Mouse (Mus musculus) layer of hippocampus, adult 9-10 months (tissue): ENCODE data around the gene D430041D05Rik.

Experiments used
- DNase-seq: peaks from one replicate; pipeline ENCODE4 v3.0.0; 2022; ENCODE audit warnings: low spot score

Gene D430041D05Rik

DNA sequence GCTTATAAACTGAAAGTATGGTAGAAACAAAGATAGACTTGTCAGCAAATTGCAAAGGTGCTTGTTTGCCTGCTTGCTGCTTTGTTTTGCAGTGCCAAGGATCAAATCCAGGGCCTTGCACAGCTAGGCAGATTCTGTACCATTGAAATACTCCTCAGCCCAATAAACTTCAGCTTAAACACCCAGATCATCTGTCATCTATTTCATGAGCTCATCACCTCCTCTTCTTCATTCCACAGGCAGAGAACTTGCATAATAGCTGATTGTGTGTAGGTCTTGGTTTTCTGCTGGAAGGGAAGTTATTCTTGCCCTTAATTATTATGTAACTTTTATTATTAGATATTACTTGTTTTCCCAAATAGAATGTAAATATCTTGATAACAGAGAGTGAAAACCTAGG is 73.2 kb downstream of the D430041D05Rik start:
- DNase-seq: no peak

DNA sequence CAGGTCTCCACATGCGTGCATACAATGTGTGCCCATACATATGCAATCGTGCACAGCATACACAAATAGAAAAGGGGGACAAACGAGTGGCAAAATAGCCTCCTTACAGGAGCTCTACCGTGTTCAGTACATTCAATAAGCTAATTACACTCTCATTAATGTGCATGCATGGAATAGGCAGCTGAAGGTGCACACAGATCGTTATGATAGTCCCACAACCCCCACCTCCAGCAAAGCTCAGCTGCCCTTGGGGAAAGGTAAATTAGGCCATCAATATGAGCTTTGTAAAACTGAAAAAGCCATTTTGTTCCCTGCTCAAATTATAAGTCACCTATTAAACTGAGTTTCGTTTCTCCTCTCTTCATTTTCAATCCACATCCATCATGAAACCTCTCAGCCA is 75.0 kb downstream of the D430041D05Rik start:
- DNase-seq: no peak

DNA sequence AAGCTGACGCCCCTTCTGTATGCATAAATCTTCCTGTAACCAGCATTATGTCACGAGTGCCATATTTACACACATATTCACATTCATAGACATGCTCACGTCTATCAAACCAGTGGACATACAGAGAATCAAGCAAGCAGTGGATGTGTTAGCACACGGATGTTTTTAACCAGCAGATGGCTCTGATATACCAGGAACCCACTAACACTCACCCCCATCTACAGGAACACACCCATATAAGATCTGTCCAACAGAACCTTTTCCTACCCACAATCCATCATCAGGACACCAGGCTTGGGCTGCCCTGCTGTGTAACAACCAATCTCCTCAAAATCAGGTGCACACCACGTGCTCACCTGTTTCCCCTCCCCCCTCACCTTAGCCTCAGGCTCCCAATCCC is 76.9 kb downstream of the D430041D05Rik start:
- no peak for DNase-seq

DNA sequence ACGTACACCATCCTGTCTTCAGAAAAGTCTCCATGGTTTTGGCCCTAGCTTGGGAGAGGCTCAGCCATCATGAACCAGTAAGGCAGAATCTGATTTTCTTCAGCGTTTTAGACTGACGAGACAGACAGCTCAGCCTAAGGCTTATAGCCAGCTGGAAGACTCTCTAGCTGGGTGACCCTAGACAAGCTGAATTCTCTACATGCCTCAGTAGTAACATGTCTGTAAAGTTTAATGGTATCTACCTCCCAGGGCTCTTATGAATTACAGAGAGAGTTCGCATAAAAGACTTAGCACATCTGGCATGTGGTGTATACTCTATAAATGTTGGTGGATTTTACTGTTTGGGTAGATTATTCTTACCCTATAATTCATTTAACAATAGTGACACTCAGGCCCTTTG is 78.1 kb downstream of the D430041D05Rik start:
- no peak for DNase-seq

DNA sequence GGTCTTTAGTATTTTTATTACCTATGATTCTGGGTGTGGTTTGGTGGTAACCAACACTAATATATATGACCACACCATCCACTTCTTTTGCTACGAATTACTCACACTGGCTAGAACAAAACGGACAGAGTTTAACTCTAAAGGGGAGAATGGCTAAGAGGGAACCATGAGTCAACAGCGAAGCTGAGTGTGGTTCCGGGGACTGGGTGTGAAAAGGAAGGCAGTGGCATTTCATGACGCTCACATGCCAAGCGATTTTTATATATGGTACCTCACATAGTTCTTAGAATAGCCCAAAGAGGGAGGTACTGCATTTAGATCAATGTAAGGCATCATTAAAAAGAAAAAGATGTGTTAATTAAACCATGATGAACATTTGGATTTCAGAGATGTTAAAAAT is 79.6 kb downstream of the D430041D05Rik start:
- no peak for DNase-seq

DNA sequence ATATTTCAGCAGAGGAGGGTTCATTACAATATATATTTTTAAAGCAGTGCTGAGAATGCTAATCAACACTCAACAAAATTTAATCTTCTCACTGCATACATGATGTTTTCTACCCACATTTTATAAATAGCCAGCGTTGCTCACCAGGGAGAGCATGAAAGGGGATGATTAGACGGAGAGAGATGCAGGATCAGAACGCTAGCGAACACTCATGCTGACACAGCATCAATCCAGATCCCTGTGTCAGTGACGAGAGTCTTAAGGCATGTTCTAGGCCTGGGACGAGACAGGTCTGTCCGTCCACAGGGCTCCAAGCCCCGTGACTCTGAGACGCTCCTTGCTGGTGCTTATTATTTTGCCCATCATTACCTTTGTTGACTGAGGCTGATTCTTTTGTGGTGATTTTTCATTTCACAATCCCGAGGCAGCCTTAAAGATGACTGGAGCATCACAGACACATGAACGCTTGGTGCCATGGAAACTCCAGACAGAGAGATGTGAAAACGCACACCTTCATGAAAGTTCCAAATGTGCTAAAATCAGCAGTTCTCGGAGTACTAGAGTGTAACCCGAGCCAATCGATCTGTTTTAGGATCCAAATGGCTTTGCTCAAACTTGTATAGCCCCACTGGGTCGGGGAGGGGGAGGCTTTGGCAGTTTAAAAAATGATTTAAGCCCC is 83.6 kb downstream of the D430041D05Rik start:
- no peak for DNase-seq

DNA sequence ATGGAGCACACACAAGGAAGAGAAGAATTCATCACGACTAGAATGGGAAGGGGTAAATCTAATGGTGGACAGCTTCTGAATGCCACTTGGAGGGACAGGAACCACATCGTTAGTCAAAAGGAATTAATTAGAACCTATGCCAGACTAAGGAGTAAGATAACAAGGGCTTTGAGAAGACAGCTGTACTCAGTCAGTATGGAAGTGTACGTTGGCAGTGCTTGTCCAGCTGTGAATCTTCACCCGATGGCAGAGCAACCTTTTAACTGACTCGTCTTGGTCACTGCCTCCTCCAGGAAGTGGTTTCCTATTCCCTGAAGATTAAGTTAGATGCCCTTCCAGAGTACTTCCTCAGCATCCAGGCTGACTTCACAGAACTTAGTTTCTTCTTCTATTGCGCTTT is 87.0 kb downstream of the D430041D05Rik start:
- no peak for DNase-seq

DNA sequence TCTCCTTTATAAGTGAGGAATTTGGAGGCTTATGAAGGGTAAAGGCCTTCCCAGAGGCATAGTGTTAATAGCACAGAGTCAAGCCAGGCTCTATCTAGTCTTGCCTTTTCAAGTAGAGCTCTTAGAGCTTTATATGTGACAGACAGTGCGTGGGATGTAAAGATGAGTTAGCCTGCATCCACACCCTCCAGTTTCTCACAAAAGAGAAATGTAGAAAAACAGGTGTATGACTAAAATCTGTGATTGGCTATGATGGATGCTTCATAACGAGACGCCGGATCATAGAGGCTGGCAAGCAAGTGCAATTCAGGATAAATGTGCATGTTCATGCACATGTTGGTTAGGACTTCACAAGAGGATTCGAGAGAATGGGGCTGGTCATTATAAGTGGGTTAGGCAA is 87.5 kb downstream of the D430041D05Rik start:
- DNase-seq: no peak

DNA sequence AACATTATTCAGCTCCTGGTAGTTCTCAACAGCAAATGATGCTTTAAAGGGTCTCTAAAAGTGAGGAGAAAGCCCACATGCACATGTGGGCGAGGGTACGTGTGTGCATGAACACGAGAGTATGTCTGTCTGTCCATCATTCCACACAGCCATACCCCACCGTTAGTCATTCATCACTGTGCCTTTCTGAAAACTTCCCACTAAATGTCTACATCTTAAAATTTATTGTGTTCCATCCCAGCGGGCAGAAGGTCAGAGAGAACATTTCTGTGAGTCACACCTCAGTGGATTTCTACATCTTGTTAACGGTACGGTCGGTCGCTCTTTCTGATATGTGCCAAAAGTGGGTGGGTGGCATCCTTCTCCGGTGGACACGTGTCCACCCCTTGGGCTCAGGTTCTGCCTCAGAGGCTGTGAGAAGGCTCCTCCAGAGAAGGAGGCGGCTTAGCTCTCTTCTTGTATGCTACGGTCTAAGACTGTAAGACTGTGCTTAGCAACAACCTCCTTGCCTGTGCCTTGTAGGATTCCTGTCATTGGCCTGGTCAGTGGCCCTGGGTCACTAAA is 90.7 kb downstream of the D430041D05Rik start:
- no peak for DNase-seq

DNA sequence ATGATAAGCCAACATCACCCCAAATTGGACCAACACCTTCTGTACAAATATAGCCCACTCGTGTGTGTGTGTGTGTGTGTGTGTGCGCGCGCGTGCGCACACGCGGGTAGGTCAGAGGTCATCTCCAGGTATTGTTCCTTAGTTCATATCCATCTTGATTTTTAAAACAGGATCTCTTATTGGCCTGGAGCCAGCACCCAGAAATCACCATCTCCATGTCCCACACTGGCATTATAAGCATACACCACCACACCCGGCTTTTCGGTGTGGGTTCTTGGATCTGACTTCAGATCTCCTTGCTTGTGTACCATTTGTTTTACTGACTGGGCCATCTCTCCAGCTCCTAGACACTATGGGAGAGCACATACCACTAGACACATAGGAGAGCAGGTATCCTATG is 91.4 kb downstream of the D430041D05Rik start:
- DNase-seq: no peak

DNA sequence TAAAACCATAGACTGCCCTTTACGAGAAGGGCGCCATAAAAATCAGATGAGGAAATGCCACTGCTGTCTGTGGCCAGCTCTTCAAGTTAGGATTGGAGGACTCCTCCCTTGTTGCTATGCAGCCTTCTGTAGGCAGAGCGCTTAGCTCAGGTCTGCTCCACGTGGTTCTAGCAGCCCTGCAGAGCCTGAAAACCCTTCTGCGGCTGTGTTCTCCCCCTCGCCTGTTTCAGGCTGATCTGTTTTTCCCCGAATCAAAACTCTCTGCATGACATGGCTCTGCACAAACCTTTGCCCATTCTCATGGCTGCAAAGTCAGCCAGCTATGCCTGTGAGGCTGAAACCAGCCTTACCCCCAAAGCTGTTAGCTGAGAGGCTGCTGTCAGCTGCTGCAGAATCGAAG is 91.9 kb downstream of the D430041D05Rik start:
- DNase-seq: no peak

DNA sequence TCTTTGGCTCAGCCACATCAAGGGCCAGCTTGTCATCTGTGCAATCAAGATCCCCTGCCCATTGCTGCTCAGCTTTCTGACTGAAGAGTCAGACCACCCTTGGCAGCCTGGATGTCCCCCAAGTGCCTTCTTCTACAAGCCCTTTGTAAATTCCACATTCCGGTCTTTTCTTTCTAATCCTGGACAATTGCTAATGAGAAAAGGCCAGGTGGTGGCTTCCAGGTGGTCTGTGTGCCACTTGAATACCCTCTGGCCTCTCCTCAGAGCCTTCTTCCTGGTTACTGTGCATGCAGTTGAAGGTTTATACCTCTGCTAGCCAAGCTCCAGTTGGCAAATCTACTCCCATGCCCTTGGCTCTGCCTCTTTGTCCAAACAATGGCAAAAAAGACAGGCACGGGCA is 92.6 kb downstream of the D430041D05Rik start:
- DNase-seq: no peak

DNA sequence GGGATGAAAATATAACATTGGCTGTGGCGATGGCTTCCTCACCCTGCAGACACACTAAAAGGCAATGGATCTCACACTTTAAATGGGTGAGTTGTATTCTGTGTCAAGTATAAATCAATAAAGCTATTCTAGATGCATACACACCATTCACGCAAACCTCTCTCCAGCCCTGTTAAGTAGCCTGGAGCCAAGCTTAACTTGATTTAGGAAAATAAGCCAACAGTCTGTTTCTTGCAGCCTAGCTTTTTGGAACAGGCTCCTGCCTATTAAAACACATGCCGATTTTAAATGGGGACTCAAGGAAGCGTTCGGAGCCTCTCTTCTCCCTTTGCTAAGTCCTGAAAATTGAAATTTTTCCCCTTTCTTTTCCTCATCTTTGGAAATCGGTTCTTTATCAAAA is 93.2 kb downstream of the D430041D05Rik start:
- no peak for DNase-seq

DNA sequence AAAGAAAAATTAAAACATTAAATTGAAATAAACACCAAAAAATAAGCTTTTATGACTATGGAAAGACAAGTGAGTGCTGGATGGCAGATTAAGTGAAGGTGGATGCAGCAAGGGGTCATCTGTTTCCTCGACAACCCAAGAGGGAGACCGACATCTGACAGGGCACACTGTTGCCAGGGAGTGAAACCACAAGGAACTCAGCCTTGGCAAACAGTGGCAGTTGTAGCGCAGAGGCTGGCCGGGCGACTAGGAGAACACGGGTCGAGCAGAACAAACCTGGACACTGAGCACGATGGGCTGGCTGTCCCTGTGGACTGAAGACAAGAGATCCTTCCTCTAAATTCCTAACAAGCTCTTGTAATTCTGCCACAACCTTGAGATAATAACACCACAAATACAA is 94.3 kb downstream of the D430041D05Rik start:
- DNase-seq: no peak

DNA sequence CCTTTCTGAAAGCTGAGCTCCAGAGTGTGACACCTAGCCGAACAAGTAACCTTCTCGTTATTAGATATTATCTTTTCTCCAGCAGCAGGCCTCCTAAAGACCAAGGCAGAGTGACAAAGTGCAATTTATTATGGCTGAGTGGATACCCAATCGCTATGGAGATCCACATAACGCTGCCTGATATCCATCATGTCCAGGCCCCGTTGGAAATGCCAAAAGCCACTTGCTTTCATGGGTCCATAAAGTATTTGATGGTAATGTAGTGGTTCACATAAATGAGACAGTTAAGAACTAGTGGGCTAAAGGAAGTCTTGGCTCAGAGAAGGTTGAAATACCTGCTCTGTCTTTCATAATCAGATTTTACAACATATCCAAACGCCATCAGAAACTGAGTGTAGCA is 97.6 kb downstream of the D430041D05Rik start:
- DNase-seq: no peak

DNA sequence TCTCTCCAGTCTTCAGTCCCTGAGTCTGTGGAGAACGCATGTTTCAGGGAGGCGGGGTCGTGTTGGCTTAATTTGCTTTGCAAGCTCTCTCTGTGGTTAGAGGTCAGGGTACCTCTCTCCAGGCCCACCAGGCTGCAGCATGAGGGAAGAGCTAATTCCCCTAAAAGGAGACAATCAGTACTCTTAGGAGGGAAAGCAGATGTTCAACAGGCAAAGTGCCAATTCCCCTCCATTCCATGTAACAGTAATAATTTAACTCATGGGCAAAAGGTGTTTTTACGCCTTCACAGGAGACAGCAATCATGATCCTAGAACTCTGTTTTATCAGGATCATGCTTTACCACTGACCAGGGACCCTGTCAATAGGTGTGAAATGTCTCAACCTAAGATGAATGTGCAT is 103.7 kb downstream of the D430041D05Rik start:
- DNase-seq: no peak

DNA sequence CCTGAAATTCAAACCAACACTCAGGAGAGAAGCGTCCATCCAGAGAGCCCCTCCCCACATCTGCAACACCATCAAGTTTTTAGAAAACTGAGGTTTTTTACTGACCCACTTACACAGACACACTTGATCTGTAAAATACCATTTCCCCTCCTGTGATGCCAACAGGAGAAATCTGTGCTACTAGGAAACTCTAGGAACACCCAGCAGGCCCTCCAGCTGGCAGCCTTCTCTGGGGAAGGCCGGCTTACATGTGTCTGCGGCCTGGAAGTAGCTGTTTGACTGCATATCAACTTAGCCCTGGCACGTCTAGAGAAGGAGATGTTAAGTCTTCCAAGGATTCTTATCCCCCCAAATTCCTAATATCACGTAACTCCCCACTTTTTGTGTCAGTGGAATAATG is 105.1 kb downstream of the D430041D05Rik start:
- no peak for DNase-seq

DNA sequence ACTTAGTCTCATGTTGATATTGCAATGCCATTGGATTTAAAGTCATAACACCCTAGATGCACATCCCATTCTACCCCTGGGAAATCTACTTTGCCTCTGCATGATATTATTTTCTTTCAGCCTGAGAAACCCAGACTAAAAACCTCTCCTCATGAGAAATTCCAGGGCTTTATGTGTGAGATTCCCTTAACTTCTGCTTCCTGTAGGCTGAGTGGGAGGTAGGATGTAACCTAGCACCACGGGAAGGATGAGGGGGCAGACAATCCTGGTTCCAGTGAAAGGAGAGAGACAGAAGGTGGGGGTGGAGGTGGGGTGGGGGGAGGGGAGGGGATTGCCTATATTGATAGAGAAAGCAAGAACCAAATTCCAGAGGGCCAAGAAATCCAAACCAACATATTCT is 110.9 kb downstream of the D430041D05Rik start:
- no peak for DNase-seq

DNA sequence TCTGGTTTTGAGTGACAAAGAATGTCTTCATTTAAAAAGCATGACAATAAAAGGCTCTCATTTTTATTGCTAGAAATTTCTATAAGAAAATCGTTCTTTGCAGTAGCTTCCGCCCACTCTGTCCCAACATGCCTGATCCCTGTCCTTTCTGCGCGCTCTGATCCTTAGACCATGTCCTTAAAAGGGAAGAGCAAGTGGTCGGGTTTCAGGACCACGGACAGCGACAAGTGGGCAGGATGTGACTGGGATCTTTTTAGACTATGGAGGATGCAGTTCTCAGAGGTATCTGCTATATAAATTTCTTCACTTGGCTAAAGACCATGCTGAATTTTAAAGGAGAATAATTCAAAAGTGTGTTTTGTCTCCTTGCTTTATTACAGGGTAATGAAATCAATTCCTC is 111.7 kb downstream of the D430041D05Rik start:
- DNase-seq: no peak

DNA sequence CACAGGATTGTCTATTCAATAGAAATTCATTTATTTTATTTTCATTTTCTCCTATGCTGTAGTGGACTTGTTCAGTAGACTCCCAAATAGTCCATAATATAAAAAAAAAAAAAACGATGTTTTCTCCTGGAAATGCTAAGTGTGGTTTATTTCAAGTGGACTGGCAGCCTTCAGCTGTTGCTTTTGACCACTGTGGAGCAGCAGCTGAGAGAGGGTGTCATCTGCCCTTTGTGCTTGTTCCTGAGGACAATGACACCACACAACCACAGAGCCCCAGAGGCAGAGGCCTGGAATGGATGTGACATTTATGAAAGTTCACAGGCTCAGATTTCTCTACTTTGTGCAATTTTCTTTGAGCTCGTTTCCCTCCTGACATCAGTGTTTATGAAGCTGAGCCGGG is 124.0 kb downstream of the D430041D05Rik start:
- DNase-seq: no peak

DNA sequence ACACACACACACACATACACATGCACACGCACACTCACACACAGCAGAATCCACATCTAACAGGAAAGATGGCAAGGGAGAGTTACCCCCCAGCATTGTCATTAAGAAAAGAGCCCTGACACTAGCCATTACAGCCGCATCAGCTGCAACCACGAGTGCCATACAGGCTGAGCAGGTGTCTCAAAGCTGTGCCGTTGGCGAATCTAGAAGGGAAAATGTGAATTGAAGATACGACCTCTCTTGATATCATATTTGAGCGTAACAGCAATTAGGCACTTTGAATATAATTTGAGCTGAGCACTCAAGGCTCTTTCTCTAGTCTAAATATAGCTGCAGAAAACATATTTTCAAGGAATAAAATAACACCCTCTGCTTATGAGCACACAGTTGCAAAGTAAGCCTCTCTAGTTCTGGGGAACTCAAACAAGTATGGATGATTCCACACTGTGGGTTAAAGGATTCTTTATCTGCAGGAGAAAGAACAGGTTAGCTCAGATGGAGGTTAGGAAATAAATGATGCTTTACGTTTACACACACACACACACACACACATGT is 127.3 kb downstream of the D430041D05Rik start:
- DNase-seq: no peak

DNA sequence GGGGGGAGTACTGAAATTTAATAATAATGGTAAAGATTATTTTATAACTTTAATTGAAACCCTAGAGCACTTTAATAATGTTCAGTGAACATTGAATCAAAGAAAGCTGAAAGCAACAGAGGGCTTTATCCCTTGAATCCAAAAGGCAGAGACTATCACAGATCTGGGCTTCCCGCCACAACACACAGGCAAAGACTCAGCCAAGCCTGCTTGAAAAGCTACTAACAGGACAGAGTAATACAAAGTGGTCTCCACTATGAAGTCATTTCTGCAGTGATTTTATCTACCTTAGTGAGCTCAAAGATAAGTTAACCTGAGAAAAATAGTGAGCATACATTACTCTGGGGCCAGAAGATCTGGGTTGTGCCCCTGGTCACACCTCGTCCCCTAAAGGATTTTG is 128.0 kb downstream of the D430041D05Rik start:
- no peak for DNase-seq

DNA sequence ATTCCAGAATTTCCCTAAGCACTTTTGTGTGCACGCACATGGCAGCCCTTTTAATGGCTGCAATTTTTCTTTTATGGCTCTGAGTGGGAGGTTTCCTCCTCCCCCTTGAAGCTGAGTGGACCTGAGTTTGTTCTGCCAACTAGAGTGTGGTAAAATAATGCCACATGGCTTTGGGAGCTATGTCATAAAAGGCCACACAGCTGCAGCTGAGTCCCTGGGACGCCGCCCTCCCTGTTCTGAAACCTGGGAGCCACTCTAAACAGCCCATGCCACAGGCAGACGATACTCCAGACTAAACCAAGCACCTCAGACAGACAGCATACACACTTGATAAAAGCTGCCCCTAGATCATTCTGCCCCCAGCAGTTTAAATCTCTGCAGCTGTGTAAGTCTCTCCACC is 143.8 kb downstream of the D430041D05Rik start:
- no peak for DNase-seq

DNA sequence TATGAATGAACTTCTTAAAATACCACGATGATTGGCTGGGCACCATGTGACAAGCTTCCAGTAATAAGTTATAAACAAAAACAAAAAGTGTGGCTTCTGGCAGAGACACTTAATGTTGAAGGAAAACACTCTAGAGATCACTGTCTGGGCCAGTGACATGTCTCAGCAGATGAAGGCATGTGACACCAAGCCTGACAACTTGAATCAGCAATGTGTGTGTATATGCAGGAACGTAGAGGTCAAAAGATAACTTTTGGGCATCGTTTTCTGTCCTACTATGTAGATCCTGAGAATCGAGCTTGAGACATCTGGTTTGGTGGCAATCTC is 149.1 kb downstream of the D430041D05Rik start:
- no peak for DNase-seq
